Mouse (Mus musculus): ENCODE results near the gene Olfr1042. TPM values are rescaled to one million over a fixed set of nuclear protein-coding genes. Genes with fewer than 3 reads are reported as not detected.

Olfr1042 gene
- not detected for polyA plus RNA-seq (2014; fragmentation: Illumina TruSeq; extraction: RNeasy Lipid Tissue Mini Kit (QIAGEN cat#74804); ENCODE audit: low read depth, low replicate concordance)

DNA sequence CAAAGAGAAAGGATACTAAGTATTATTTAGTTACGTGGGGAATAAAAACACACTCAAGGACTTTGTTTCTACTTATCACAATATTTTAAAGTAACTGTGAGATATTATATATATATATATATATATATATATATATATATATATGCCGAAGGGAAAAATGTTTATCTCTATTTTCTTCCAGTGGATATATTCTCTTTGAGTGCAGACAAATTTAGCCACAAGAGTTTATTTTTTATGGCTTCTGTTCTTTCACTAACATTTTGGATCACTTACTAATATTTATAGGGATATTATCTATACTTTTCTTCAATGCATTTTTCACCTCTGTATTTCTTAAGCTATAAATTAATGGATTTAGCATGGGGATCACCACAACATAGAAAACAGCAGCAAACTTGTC is at the start of gene Olfr1042:
TSS of gene Olfr1042 (minus strand) at position 101 of the 400 bp plus-strand sequence.

DNA sequence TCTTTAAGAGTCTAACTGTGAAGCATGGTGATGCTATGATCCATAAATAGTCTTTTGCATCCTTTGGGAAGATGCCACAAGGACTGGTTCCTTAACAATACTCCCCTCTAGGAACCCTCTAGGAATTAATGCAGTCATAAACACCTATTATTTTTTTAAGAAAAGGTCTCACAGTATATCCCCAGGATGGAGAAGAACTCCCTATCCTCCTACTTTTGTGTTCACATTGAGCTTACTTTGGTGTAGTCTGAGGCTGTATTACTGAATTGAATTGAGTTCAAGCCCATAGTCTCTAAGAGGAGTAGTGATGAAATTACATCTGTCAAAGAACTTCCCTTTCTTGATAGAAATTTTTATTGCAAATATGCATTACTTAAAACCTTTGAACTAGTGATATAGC is 41.3 kb upstream of the Olfr1042 start, which contains the start of gene Olfr1045:
TSS of gene Olfr1045 (minus strand) at position 101 of the 400 bp plus-strand sequence.

DNA sequence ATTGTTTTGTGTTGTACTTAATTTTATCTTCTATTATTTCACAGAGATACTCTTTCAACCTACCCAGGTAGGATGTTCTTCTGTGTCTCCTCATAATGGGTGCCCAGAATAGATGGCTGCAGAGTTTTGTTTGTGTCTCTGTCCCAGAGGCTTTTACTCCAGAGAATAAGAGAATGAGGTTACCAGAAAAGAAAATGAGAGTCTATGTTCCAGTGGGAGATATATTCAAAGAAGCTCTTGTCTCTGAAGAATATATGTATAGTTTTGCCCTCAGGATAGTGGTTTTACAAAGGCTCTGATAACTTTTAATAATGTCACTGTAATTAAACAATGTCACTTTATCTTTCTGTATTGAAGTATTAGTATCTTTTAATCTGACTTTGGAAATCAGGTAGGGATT is 23.9 kb upstream of the Olfr1042 start, which contains the start of gene Olfr52:
TSS of gene Olfr52 (minus strand) at position 101 of the 400 bp plus-strand sequence.

DNA sequence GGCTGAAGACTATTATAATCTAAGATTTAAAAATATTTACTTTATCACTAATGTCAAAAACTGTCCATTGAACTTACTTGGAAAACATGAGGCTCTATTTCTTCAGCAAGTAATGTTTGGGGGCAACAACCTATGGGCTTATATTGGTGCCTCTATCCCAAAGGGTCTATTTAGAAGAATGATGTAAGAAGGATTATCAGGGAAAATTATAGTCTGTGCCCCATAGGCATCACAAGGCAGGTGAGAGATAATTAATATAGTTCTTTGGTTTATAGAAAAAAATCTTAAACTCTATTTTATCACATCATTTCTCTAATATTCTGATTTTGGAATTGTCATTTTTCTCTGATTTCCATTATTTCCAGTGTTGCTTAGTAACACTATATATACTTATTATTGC is 16.1 kb upstream of the Olfr1042 start, which contains the start of gene Olfr1044:
TSS of gene Olfr1044 (minus strand) at position 101 of the 400 bp plus-strand sequence.

DNA sequence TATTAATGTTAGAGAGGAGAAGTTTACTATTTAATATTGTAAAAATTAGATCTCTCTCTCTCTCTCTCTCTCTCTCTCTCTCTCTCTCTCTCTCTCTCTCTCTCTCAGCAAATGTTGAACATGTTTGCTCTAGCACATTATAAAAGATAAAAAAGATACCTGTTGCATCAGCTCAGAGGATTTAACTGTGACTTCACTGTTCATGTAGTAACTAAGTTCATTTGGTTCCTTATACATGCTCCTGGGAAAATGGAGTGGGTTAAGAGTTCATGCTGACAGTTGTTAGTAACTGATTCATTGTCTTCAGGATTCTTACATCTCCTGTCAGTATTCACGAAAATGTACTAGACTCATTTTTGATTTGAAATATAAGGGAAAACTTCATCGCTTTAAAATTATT is 5.8 kb upstream of the Olfr1042 start, which contains the start of gene Olfr1043:
TSS of gene Olfr1043 (minus strand) at position 101 of the 400 bp plus-strand sequence.

DNA sequence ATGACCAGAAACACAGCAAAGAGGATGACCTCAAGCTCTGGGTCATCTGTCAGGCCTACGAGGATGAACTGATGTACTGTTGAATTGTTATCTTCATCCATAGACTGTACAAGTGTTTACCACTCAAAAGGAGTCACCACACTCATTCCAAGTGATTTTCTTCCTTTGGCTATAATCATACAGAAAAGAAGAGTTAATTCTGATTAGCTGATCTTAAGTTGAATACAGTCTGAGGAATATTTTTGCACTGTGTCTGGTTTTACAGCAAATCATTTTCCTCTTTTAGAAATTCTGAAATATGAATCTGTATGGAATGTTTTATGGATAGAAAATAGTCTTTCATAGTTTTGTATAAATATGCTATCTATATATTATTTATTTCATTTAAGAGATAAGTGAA is 15.0 kb downstream of the Olfr1042 start, which contains the start of gene Olfr1040:
TSS of gene Olfr1040 (minus strand) at position 101 of the 400 bp plus-strand sequence.

DNA sequence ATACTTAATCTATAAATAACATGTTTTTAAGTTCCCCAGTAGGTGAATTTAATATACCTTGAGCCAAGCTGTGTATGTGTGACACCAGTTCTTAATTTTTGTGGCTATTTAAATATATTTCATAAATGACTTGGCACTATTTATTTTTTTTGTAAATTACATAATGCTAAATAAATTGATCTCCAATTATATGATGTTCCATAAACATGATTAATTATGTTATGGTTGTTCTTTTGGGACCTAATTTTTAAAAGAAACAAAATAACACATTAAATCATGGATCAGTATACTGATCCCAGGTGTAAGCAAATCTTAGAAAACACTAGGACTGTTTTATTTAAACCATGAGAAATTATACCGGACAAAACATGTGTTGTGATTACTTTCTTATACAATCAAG is 25.8 kb downstream of the Olfr1042 start, which contains the start of gene Olfr1039:
TSS of gene Olfr1039 (minus strand) at position 101 of the 400 bp plus-strand sequence.

Other genes with a start within 250 kb of the Olfr1042 start
- not detected for gene Olfr1025-ps1, start 246.6 kb downstream of the Olfr1042 start, polyA plus RNA-seq (2014; fragmentation: Illumina TruSeq; extraction: RNeasy Lipid Tissue Mini Kit (QIAGEN cat#74804); ENCODE audit: low read depth, low replicate concordance)
- gene Olfr1026, start 240.3 kb downstream of the Olfr1042 start, polyA plus RNA-seq (2014; fragmentation: Illumina TruSeq; extraction: RNeasy Lipid Tissue Mini Kit (QIAGEN cat#74804); ENCODE audit: low read depth, low replicate concordance), result not detected
- not detected for gene Olfr1028, start 211.4 kb downstream of the Olfr1042 start, polyA plus RNA-seq (2014; fragmentation: Illumina TruSeq; extraction: RNeasy Lipid Tissue Mini Kit (QIAGEN cat#74804); ENCODE audit: low read depth, low replicate concordance)
- gene Olfr1029, start 187.9 kb downstream of the Olfr1042 start, polyA plus RNA-seq (2014; fragmentation: Illumina TruSeq; extraction: RNeasy Lipid Tissue Mini Kit (QIAGEN cat#74804); ENCODE audit: low read depth, low replicate concordance), result not detected
- not detected for gene Olfr1030, start 182.6 kb downstream of the Olfr1042 start, polyA plus RNA-seq (2014; fragmentation: Illumina TruSeq; extraction: RNeasy Lipid Tissue Mini Kit (QIAGEN cat#74804); ENCODE audit: low read depth, low replicate concordance)
- gene Olfr1031, start 171.5 kb downstream of the Olfr1042 start, polyA plus RNA-seq (2014; fragmentation: Illumina TruSeq; extraction: RNeasy Lipid Tissue Mini Kit (QIAGEN cat#74804); ENCODE audit: low read depth, low replicate concordance), result not detected
- not detected for gene Olfr1032, start 156.3 kb downstream of the Olfr1042 start, polyA plus RNA-seq (2014; fragmentation: Illumina TruSeq; extraction: RNeasy Lipid Tissue Mini Kit (QIAGEN cat#74804); ENCODE audit: low read depth, low replicate concordance)
- gene Olfr1033, start 141.2 kb downstream of the Olfr1042 start, polyA plus RNA-seq (2014; fragmentation: Illumina TruSeq; extraction: RNeasy Lipid Tissue Mini Kit (QIAGEN cat#74804); ENCODE audit: low read depth, low replicate concordance), result 4.8 TPM
- gene Olfr1034, start 116.0 kb downstream of the Olfr1042 start, polyA plus RNA-seq (2014; fragmentation: Illumina TruSeq; extraction: RNeasy Lipid Tissue Mini Kit (QIAGEN cat#74804); ENCODE audit: low read depth, low replicate concordance), result 0.92 TPM
- not detected for gene Olfr1036, start 87.8 kb downstream of the Olfr1042 start, polyA plus RNA-seq (2014; fragmentation: Illumina TruSeq; extraction: RNeasy Lipid Tissue Mini Kit (QIAGEN cat#74804); ENCODE audit: low read depth, low replicate concordance)
- not detected for gene Olfr1037, start 74.5 kb downstream of the Olfr1042 start, polyA plus RNA-seq (2014; fragmentation: Illumina TruSeq; extraction: RNeasy Lipid Tissue Mini Kit (QIAGEN cat#74804); ENCODE audit: low read depth, low replicate concordance)
- not detected for gene Olfr1039, start 25.9 kb downstream of the Olfr1042 start, polyA plus RNA-seq (2014; fragmentation: Illumina TruSeq; extraction: RNeasy Lipid Tissue Mini Kit (QIAGEN cat#74804); ENCODE audit: low read depth, low replicate concordance)
- not detected for gene Olfr1040, start 15.1 kb downstream of the Olfr1042 start, polyA plus RNA-seq (2014; fragmentation: Illumina TruSeq; extraction: RNeasy Lipid Tissue Mini Kit (QIAGEN cat#74804); ENCODE audit: low read depth, low replicate concordance)
- gene Olfr1043, start 5.7 kb upstream of the Olfr1042 start, polyA plus RNA-seq (2014; fragmentation: Illumina TruSeq; extraction: RNeasy Lipid Tissue Mini Kit (QIAGEN cat#74804); ENCODE audit: low read depth, low replicate concordance), result not detected
- not detected for gene Olfr1044, start 16.0 kb upstream of the Olfr1042 start, polyA plus RNA-seq (2014; fragmentation: Illumina TruSeq; extraction: RNeasy Lipid Tissue Mini Kit (QIAGEN cat#74804); ENCODE audit: low read depth, low replicate concordance)
- not detected for gene Olfr52, start 23.8 kb upstream of the Olfr1042 start, polyA plus RNA-seq (2014; fragmentation: Illumina TruSeq; extraction: RNeasy Lipid Tissue Mini Kit (QIAGEN cat#74804); ENCODE audit: low read depth, low replicate concordance)
- not detected for gene Olfr1045, start 41.2 kb upstream of the Olfr1042 start, polyA plus RNA-seq (2014; fragmentation: Illumina TruSeq; extraction: RNeasy Lipid Tissue Mini Kit (QIAGEN cat#74804); ENCODE audit: low read depth, low replicate concordance)
- gene Olfr1046, start 57.5 kb upstream of the Olfr1042 start, polyA plus RNA-seq (2014; fragmentation: Illumina TruSeq; extraction: RNeasy Lipid Tissue Mini Kit (QIAGEN cat#74804); ENCODE audit: low read depth, low replicate concordance), result not detected
- not detected for gene Olfr1047, start 69.6 kb upstream of the Olfr1042 start, polyA plus RNA-seq (2014; fragmentation: Illumina TruSeq; extraction: RNeasy Lipid Tissue Mini Kit (QIAGEN cat#74804); ENCODE audit: low read depth, low replicate concordance)
- not detected for gene Olfr1048, start 78.5 kb upstream of the Olfr1042 start, polyA plus RNA-seq (2014; fragmentation: Illumina TruSeq; extraction: RNeasy Lipid Tissue Mini Kit (QIAGEN cat#74804); ENCODE audit: low read depth, low replicate concordance)
- gene Olfr1049, start 96.5 kb upstream of the Olfr1042 start, polyA plus RNA-seq (2014; fragmentation: Illumina TruSeq; extraction: RNeasy Lipid Tissue Mini Kit (QIAGEN cat#74804); ENCODE audit: low read depth, low replicate concordance), result not detected
- gene Olfr1051, start 117.2 kb upstream of the Olfr1042 start, polyA plus RNA-seq (2014; fragmentation: Illumina TruSeq; extraction: RNeasy Lipid Tissue Mini Kit (QIAGEN cat#74804); ENCODE audit: low read depth, low replicate concordance), result not detected
- gene Olfr1052, start 130.6 kb upstream of the Olfr1042 start, polyA plus RNA-seq (2014; fragmentation: Illumina TruSeq; extraction: RNeasy Lipid Tissue Mini Kit (QIAGEN cat#74804); ENCODE audit: low read depth, low replicate concordance), result not detected
- gene Olfr1053, start 153.4 kb upstream of the Olfr1042 start, polyA plus RNA-seq (2014; fragmentation: Illumina TruSeq; extraction: RNeasy Lipid Tissue Mini Kit (QIAGEN cat#74804); ENCODE audit: low read depth, low replicate concordance), result not detected
- gene Olfr1054, start 173.6 kb upstream of the Olfr1042 start, polyA plus RNA-seq (2014; fragmentation: Illumina TruSeq; extraction: RNeasy Lipid Tissue Mini Kit (QIAGEN cat#74804); ENCODE audit: low read depth, low replicate concordance), result not detected
- not detected for gene Olfr1055, start 188.4 kb upstream of the Olfr1042 start, polyA plus RNA-seq (2014; fragmentation: Illumina TruSeq; extraction: RNeasy Lipid Tissue Mini Kit (QIAGEN cat#74804); ENCODE audit: low read depth, low replicate concordance)
- gene Olfr1056, start 200.6 kb upstream of the Olfr1042 start, polyA plus RNA-seq (2014; fragmentation: Illumina TruSeq; extraction: RNeasy Lipid Tissue Mini Kit (QIAGEN cat#74804); ENCODE audit: low read depth, low replicate concordance), result not detected
- not detected for gene Olfr1057, start 216.6 kb upstream of the Olfr1042 start, polyA plus RNA-seq (2014; fragmentation: Illumina TruSeq; extraction: RNeasy Lipid Tissue Mini Kit (QIAGEN cat#74804); ENCODE audit: low read depth, low replicate concordance)
- not detected for gene Olfr1058, start 226.7 kb upstream of the Olfr1042 start, polyA plus RNA-seq (2014; fragmentation: Illumina TruSeq; extraction: RNeasy Lipid Tissue Mini Kit (QIAGEN cat#74804); ENCODE audit: low read depth, low replicate concordance)